Mouse (Mus musculus): ENCODE data around the gene Mxd4. TPM values are rescaled to one million over a fixed set of nuclear protein-coding genes. Genes with fewer than 3 reads are reported as not detected.

The Mxd4 gene
- polyA plus RNA-seq, 1 experiment: 0.34 TPM

DNA sequence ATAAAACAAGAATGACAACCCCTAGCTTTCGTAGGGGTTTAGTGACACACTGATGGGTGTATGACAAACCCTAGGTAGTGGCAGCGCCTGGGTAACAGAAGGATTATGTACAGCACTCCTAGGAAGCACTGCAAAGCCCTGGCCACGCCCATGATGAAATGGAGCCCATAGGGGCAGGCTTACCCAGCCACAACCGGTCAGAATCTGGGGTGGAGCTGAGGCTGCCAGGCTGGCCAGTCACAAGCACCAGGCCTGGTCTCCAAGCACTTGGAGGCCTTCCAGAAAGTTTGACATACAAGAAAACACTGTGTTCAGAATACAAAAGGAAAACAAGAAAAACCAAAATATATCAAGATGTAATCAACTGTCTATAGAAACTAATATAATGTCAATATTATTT, 3.5 kb upstream of the Mxd4 start:
- Histone ChIP-seq H3K27me3 (ENCODE audit: control insufficient read depth) (peaks cover 4% of the 10 kb centered on the region; the same call in 1 of the 2 replicates), H3K9me3 (ENCODE audit: control insufficient read depth, low read length) (no peaks in the 10 kb centered on the region), H3K4me3 (replicated peaks) (no peak overlapping the region), H3K4me1 (ENCODE audit: control insufficient read depth) (peaks cover 32% of the 10 kb centered on the region), H3K36me3 (ENCODE audit: control insufficient read depth) (no peaks in the 10 kb centered on the region)
- TF ChIP-seq GATA1 (IDR thresholded peaks at IDR 0.05; ENCODE audit: low read length) (no peak), TAL1 (IDR thresholded peaks at IDR 0.05; ENCODE audit: low read length) (no peak)

DNA sequence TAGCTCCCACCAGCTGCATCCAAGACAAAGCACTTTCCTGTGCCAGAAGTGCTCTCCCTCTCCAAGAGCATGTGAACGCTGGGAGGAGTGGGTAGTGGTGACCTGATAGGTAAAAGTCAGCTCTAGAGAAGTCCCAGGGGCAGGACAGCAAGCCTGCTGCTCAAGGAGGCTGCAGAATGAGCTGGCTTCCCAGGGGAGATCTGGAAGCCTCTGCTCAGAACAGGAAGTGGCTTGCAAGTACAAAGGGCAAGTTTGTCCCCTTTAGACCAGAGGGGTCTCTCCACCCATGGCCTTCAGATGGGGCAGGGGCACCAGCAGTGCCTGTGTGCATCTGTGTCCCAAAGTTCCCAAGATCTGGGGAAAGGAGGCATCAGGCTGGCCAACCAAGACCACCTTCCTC, 2.0 kb upstream of the Mxd4 start:
- no peak overlapping the region for H3K4me3 ChIP-seq (replicated peaks)
- TF ChIP-seq GATA1 (IDR thresholded peaks at IDR 0.05; ENCODE audit: low read length): no peak
- H3K27me3 ChIP-seq (ENCODE audit: control insufficient read depth): peaks cover 4% of the 10 kb centered on the region; the same call in 1 of the 2 replicates
- no peaks in the 10 kb centered on the region for H3K9me3 ChIP-seq (ENCODE audit: control insufficient read depth, low read length)
- H3K4me1 ChIP-seq (ENCODE audit: control insufficient read depth): peaks cover 36% of the 10 kb centered on the region
- no peaks in the 10 kb centered on the region for H3K36me3 ChIP-seq (ENCODE audit: control insufficient read depth)

DNA sequence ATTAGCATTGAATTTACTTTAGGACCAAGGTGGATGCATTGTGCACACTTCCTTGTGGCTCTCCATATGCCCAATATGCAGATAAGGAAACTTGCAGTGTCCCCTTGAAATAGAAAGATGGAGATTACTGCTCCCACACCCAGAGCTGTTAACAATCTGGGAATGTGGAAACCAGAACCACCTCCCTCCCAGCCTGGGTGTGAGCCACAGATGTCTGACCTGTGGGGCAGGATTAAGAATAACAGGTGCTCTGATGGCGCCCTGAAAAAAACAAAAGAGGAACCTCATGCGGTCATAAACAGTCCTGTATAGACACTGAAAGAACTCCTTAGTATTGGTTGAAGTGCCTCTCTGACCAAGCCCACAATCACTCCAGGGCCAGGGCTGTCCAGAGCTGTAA, 1.3 kb upstream of the Mxd4 start:
- Histone ChIP-seq H3K9me3 (ENCODE audit: control insufficient read depth, low read length) (no peaks in the 10 kb centered on the region), H3K36me3 (ENCODE audit: control insufficient read depth) (no peaks in the 10 kb centered on the region), H3K4me1 (ENCODE audit: control insufficient read depth) (peaks cover 36% of the 10 kb centered on the region), H3K27me3 (ENCODE audit: control insufficient read depth) (peaks cover 4% of the 10 kb centered on the region; the same call in 1 of the 2 replicates), H3K4me3 (replicated peaks) (no peak overlapping the region)
- TF ChIP-seq TAL1 (IDR thresholded peaks at IDR 0.05; ENCODE audit: low read length) (no peak), GATA1 (IDR thresholded peaks at IDR 0.05; ENCODE audit: low read length) (no peak)

DNA sequence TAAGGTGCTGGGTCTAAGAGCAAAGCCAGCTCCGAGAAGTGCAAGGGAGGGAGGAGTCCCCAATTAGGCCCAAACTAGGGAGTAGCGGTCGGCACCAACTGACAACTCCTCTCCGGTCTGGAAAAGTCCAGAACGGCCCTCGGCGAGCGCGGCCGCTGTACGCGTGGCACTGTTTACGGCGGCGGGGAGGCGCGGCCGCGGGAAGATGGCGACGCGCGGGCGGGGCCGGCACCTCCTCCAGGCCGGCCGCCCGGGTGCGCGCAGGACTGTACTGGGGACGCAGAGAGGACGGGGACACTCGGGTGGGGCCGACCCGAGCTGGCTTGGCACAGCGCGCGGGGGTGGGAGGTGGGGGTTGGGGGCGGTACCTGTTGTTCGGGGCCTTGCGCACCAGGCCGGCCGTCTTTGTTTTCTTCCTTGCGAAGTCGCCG, 544 bp downstream of the Mxd4 start:
- H3K27me3 ChIP-seq (ENCODE audit: control insufficient read depth): peaks cover 4% of the 10 kb centered on the region; the same call in 1 of the 2 replicates
- TF ChIP-seq TAL1 (IDR thresholded peaks at IDR 0.05; ENCODE audit: low read length) (no peak), GATA1 (IDR thresholded peaks at IDR 0.05; ENCODE audit: low read length) (no peak)
- H3K9me3 ChIP-seq (ENCODE audit: control insufficient read depth, low read length): no peaks in the 10 kb centered on the region
- H3K4me3 ChIP-seq (replicated peaks): peak overlapping the region; percentile 77
- H3K4me1 ChIP-seq (ENCODE audit: control insufficient read depth): peaks cover 36% of the 10 kb centered on the region
- H3K36me3 ChIP-seq (ENCODE audit: control insufficient read depth): no peaks in the 10 kb centered on the region

DNA sequence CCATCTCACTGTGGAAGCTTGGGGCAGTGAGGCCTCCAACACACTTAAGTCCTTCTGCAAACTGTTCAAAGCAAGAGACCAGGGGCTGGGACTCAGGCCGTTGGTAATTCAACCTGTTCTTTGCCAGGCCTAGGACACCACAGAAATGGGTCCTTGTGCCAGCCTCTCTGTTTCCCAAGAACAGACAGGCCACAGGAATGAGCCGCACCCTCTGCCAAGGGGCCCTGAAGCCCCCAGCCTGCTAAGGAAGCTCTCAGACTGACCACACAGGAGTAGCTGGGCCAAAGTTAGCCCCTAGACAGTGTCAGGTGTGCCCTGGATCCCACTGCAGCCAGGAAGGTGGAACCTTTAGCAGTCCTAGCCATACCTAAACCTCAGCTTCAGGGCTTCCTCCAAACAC, 1.1 kb downstream of the Mxd4 start:
- peaks cover 39% of the 10 kb centered on the region for H3K4me1 ChIP-seq (ENCODE audit: control insufficient read depth)
- peak overlapping the region; percentile 77 for H3K4me3 ChIP-seq (replicated peaks)
- no peak for TF ChIP-seq GATA1 (IDR thresholded peaks at IDR 0.05; ENCODE audit: low read length)
- no peaks in the 10 kb centered on the region for H3K36me3 ChIP-seq (ENCODE audit: control insufficient read depth)
- H3K9me3 ChIP-seq (ENCODE audit: control insufficient read depth, low read length): no peaks in the 10 kb centered on the region
- peaks cover 4% of the 10 kb centered on the region; the same call in 1 of the 2 replicates for H3K27me3 ChIP-seq (ENCODE audit: control insufficient read depth)

DNA sequence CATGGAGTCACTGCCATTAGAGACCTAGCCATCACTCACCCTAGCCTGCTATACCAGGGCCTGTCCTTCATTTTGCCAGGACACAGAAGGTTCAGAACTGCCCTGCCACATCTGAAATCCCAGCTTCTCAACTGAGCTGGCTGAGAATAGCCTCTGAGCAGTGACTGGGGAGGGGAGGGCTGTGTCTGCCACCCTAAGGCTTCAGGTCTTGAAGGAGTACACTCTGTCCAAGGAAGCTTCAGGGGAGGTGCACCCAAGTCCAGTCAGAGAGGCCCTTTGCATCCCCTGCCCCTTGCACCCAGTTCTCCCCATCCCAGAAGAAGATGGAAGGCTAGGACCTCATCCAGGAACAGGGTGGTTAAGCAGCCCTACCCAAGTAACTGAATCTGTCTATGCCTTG, 1.7 kb downstream of the Mxd4 start:
- H3K4me3 ChIP-seq (replicated peaks): no peak overlapping the region

DNA sequence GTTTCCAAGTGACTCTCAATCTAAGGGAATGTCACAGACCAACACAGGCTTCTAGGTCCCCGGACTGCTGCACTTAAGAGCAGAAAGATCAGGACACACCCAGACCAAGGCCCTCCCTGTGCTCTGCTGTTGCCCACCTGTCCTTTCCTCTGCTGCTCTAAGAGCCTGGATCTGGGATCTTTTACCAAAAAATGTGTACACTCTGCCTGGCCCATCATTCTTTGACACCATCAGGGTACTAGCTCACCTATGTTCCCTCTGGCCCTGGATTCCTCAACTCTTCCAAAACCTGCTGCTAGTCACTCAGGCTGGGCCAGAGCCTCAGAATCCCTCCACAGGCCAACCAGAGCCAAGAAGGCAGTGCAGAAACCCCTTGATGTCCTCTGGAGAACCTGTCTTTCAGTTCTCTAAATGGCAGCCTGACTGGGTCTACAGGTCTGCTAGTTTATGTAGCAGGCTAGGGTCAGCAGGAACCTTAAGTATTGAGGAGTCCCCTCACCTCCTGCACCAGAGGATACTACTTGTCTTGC, 2.4 kb downstream of the Mxd4 start:
- no peak overlapping the region for H3K4me3 ChIP-seq (replicated peaks)
- H3K4me1 ChIP-seq (ENCODE audit: control insufficient read depth): peaks cover 39% of the 10 kb centered on the region

More for the DNA sequence above, 1.7 kb downstream of the Mxd4 start:
- Histone ChIP-seq H3K27me3 (ENCODE audit: control insufficient read depth) (peaks cover 4% of the 10 kb centered on the region; the same call in 1 of the 2 replicates), H3K36me3 (ENCODE audit: control insufficient read depth) (no peaks in the 10 kb centered on the region), H3K4me1 (ENCODE audit: control insufficient read depth) (peaks cover 39% of the 10 kb centered on the region), H3K9me3 (ENCODE audit: control insufficient read depth, low read length) (no peaks in the 10 kb centered on the region)
- TF ChIP-seq GATA1 (IDR thresholded peaks at IDR 0.05; ENCODE audit: low read length) (no peak), TAL1 (IDR thresholded peaks at IDR 0.05; ENCODE audit: low read length) (no peak)

DNA sequence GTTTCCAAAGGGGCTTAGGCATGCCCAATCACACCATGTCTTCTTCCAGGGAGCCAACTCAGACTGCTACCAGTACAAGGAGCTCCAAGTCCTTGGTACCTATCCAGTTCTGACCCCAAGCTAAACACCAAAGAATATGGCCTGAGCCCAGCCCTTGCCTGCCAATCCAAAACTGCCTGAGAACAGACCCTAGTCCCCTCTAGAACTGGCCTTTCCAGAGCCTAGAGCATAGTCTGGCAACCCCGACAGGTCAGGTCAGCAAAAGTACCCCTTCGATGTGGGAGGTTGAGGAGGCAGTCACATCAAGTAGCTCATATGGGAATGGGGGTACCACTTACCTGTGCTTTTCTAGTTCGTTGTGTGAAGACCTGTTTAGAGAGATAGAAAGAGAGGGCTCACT, 3.5 kb downstream of the Mxd4 start:
- no peaks in the 10 kb centered on the region for H3K36me3 ChIP-seq (ENCODE audit: control insufficient read depth)
- H3K4me1 ChIP-seq (ENCODE audit: control insufficient read depth): peaks cover 35% of the 10 kb centered on the region

More for the DNA sequence above, 2.4 kb downstream of the Mxd4 start:
- no peaks in the 10 kb centered on the region for H3K36me3 ChIP-seq (ENCODE audit: control insufficient read depth)
- no peak for TF ChIP-seq TAL1 (IDR thresholded peaks at IDR 0.05; ENCODE audit: low read length)
- TF ChIP-seq GATA1 (IDR thresholded peaks at IDR 0.05; ENCODE audit: low read length): no peak
- H3K27me3 ChIP-seq (ENCODE audit: control insufficient read depth): peaks cover 4% of the 10 kb centered on the region; the same call in 1 of the 2 replicates
- no peaks in the 10 kb centered on the region for H3K9me3 ChIP-seq (ENCODE audit: control insufficient read depth, low read length)

DNA sequence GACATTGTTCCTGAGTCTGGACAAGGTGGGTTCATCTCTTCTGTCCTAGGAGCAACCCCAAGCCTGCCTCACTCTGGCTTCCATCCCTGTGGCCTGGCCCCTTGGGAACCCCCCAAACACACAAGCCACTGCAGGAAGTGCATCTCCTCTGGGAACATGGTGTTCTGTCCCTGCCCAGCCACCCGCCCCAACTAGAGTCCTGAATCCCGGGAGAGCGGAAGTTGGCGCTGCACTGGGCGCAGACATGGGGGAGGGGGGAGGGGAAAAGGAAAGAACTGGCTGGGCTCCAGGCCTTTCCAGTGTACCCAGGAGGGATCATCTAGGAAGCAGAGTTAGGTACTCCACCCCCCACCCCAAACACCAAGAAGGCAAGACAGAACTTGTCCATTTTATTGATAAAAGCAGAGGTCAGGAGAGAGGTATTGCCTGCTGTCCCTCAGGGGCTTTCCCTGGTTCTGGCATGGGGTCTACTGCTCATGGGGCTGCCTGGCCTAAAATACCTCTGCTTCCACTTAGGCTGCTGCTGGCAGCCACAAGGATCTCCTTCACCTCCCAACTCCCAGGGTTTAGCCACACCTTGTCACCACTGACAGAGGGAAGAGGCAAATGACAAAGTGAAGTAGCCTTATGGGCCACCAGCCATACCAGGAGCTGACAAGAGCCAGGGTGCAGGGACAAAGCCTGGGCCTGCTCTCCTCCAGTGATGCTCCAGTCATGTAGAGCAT, 4.2 kb downstream of the Mxd4 start:
- Histone ChIP-seq H3K36me3 (ENCODE audit: control insufficient read depth) (no peaks in the 10 kb centered on the region), H3K27me3 (ENCODE audit: control insufficient read depth) (peaks cover 4% of the 10 kb centered on the region; the same call in 1 of the 2 replicates), H3K4me1 (ENCODE audit: control insufficient read depth) (peaks cover 29% of the 10 kb centered on the region), H3K4me3 (replicated peaks) (no peak overlapping the region), H3K9me3 (ENCODE audit: control insufficient read depth, low read length) (no peaks in the 10 kb centered on the region)
- TF ChIP-seq TAL1 (IDR thresholded peaks at IDR 0.05; ENCODE audit: low read length): no peak
- no peak for TF ChIP-seq GATA1 (IDR thresholded peaks at IDR 0.05; ENCODE audit: low read length)

More for the DNA sequence above, 3.5 kb downstream of the Mxd4 start:
- Histone ChIP-seq H3K9me3 (ENCODE audit: control insufficient read depth, low read length) (no peaks in the 10 kb centered on the region), H3K4me3 (replicated peaks) (no peak overlapping the region), H3K27me3 (ENCODE audit: control insufficient read depth) (peaks cover 4% of the 10 kb centered on the region; the same call in 1 of the 2 replicates)
- TF ChIP-seq GATA1 (IDR thresholded peaks at IDR 0.05; ENCODE audit: low read length): no peak
- no peak for TF ChIP-seq TAL1 (IDR thresholded peaks at IDR 0.05; ENCODE audit: low read length)

Measured in erythroblast, embryonic 14.5 days (primary cell).